Mouse (Mus musculus): Measurements from ENCODE around the gene Kcns3. TPM values are rescaled to one million over a fixed set of nuclear protein-coding genes. Genes with fewer than 3 reads are reported as not detected.
A peak's percentile ranks its signal among the peaks of the same experiment; 100 is the strongest.

Gene Kcns3
- total RNA-seq (2021), result 10 to 100 TPM; 13.5 to 13.8 TPM
- long read RNA-seq, transcript Kcns3-201 (3 exons, 2,933 nt), result major isoform, 15 of 21 reads
- long read RNA-seq, partial matches to known transcripts, result 0 of 21 reads
- long read RNA-seq, other reads (novel, unspliced or antisense), result 3 of 21 reads

DNA sequence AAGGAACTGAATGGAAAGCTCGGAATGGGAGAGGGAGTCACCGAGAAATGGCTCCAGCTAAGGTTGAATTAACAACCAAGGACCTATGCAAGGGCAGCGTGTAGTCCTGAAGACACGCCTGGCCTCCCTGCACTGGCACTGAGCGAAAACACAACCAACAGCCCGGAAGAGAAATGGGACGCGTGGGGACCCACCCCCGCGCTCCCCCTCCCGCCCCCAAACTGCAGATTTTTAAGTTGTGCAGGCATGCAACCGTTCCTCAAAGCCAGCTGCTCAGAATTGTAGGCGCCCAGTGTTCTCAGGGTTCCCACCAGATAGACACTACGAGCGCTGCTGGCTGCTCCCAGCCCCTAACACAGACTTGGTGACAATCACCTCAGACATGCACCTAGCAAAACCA lies at the start of gene Kcns3:
Kcns3 (minus strand) TSS at position 42 of the 400 bp plus-strand sequence.
- DNase-seq (ENCODE audit: low spot score in 2 of 2), result peak in 1 of 2 experiments; percentile 34

DNA sequence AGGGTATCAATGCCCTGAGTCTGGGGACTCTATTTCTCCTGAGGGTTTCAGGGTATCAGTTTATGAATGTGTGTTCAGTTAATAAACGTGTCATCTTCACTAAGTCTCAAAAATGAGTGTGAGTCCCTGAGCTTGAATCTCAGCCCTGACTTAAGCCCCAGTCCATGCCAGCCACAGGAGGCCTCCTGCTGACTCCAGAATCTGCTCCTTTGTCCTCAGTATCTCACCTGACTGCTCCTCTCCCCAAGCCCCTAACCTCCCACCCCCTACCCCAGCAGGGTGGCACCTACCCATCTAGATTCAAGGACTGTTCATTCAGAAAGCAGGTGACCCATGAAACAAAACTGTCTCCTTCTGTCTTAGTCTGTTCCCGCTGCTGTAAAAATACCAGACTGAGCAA lies 47.7 kb upstream of the Kcns3 start:
- DNase-seq (ENCODE audit: low spot score in 2 of 2), result no peak

DNA sequence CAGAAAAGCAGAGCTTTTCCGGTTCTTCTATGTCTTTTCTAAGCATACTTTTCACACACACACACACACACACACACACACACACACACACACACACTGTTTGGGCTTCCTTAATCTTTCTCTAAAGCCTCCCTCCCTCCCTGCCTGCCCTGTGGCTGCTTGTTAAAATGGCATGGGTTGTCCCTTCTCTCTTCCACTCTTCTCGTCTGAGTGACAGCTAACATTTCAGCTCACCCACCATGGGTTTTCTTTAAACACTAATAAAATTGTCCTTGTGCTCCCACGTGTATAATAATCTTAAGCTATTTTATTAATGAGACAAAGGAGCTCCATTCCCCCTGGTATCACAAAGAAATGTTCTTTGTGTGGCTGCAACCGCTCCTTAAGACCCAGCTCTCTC lies 47.2 kb upstream of the Kcns3 start:
- DNase-seq (ENCODE audit: low spot score in 2 of 2), result no peak

DNA sequence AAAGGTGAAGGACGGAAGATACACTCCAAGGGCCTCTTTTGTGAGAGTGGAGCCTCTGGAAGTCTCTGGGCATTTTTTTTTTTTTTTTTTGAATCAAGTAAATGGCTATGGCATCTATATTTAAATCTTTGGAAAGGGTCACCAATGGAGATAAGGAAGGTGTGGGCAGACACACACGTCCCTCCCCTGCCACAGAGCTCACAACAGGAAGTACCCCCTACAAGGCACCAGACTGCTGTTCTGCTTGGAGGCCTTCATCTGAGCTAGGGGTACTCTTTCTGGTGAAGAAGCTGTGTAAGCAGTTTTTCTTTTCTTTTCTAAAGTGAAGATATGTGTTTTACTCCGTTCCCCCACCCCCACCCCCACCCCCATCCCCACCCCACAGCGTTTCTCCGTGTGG lies 46.0 kb upstream of the Kcns3 start:
- DNase-seq (ENCODE audit: low spot score in 2 of 2), result no peak

DNA sequence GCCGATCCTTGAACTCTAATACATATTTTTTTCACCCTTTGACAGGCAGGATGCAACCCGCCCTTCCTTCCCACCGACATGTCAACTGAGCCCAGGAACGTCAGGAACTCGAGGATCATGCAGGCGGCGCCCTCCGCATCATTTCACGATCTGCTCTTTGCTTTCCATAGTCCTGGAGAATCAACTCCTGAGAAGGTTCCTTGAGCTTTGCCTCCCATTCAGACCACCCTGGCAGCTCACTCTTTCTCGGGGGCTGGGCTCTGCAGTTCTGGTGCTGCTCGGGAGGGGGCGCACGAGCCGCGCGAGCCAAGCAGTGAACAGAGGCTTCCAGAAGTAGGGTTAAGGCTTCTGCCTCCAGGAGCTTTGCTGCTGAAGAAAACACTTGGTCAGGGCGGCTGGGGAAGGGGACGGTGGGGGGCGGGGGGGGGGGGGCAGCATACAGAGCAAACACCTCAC lies 45.3 kb upstream of the Kcns3 start:
- DNase-seq (ENCODE audit: low spot score in 2 of 2), result peak; percentile 56 to 78

DNA sequence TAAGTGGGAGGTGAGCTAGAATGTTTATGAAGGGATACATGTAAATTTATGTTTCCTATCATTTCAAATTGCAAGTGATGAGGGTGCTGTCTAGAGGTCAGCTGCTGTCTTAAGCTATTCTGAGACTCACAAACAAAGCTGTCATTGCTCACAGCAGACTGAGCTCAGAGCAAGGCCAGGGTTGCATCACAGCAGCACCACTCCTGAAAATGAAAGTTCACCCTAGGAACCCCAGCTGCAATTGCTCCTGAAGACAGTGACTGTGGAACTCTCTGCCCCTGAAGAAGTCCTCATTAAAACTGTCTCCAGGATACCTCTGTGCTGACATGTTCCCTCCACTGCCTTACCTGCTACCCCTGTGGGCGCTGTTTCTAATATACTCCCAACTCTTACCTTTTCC lies 44.2 kb upstream of the Kcns3 start:
- DNase-seq (ENCODE audit: low spot score in 2 of 2), result no peak

DNA sequence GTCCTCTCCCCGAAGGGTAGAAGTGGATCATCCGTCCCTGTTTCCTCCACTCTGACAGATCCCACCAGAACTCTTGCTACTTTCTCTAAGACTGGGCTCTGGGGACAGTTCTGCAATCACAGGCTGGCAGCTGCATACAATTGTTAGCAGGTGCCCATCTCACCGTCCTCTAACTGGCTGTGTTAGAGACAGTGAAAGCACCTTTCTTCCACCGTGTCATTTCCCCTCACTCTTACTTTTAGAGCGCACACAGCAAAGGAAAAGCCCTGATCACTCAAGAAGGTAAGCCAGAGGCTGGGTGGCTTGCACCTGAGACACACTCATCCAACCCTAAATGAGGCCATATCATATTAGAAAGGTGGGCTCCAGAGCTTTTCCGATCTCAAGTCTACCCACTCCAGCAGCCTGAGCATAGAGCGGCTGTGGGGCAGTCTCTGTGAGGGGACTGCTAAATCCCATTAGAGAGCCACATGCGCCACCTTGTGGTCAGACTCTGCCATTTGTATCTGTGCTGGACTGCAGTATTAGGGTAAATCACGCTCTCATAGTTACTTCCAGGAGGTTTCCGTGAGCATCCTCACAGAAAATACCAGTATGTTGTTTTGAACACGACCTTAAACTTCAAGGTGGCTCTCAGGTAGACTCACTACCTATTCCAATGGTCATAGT lies 27.8 kb upstream of the Kcns3 start:
- peak; percentile 83 to 96 for DNase-seq (ENCODE audit: low spot score in 2 of 2)

DNA sequence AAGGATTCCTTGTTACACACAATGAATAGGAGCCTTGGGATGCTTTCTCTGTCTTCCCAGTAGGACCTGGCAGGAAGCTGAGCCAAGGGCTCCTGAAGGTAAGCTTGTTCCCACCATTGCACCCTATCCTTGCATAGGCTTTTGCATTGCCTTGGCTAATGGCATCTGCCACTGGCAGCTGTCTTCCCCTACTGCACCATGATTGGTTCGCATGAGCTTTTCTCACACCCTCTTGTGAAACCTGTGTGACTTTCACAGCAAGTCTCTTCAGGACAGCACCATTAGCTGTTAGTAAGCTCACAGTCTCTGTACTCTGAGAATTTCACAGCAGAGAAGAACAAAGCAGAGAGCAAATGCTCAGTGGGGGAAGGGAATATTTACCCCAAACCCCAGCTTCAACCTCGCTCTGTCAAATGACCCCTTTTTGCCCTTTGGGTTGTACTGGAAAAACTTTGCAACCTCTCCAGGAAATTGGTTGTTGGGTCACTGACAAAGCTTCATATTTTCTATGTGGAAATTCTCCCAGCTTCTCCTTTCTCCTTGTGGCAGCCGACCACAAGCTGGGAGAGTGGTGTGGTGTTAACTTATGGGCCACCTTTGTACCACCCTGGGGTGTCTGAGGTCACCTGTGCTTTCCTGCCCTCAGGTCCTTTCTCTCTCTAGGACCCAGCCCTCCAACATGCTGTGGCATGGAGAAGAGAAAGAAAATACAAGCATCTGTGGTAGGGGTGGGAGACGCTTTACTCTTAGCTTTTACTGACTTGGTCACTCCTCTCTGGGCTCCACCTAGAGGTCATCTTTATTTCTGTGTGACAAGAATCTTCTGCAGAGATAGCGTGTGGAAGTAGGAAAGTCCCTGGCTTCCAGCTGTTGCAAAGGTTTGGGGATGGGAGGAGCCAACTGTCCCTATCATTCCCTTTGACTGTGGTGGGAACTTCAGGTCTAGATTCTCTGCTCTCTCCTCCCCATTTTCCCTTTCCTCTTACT lies 26.8 kb upstream of the Kcns3 start:
- DNase-seq (ENCODE audit: low spot score in 2 of 2), result no peak

DNA sequence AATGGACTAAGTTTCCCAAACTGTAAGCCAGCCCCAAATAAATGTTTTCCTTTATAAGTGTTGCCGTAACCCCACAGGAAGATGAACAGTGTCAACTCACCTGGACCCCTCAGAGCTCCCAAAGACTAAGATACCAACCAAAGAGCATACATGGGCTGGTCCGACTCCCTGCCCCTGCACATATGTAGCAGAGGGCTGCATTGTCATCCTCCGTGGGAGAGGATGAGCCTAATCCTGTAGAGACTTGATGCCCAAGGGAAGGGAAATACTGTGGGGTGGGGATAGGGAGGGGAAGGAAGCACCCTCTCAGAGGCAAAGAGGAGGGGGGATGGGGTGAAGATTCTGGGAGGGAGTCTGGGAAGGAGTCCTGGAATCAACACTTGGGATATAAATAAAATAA lies 7.8 kb upstream of the Kcns3 start:
- DNase-seq (ENCODE audit: low spot score in 2 of 2), result no peak

DNA sequence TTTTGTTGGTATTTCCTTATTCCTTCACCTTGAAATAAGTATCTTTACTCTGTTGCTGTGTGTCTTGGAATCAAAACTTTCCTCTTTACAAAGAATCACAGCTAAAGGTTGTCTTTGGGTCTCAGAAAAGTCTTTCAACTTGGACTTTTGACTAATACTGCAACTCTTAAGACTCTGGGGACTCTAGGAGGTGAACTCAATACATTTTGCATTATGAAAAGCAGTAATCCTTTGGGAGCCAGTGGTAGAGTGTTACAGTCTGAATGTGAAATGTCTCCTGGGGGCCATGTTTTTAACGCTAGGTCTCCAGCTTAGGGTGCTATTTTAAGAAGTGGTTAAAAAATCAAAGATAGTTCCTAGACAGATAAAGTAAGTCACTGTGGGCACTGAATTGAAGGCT lies 4.3 kb upstream of the Kcns3 start:
- DNase-seq (ENCODE audit: low spot score in 2 of 2), result no peak

DNA sequence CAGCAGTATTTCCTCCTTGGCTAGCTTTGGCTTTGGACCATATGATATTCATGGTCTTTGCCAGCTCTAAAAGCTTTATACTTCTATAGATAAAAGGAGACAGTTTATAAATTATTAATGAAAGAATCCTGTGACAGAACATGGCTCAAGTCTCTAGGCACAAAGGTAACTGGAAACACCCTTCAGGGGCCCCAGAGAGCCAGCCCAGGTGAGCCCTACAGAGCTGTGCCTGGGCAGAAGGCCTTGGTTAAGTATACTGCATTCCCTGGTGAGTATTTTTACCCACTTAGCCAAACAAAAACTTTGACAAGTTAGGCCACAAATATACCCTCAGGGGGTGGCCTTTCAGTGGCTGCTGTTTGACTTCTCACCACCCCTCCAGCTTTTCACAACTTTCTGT lies 2.7 kb upstream of the Kcns3 start:
- no peak for DNase-seq (ENCODE audit: low spot score in 2 of 2)

DNA sequence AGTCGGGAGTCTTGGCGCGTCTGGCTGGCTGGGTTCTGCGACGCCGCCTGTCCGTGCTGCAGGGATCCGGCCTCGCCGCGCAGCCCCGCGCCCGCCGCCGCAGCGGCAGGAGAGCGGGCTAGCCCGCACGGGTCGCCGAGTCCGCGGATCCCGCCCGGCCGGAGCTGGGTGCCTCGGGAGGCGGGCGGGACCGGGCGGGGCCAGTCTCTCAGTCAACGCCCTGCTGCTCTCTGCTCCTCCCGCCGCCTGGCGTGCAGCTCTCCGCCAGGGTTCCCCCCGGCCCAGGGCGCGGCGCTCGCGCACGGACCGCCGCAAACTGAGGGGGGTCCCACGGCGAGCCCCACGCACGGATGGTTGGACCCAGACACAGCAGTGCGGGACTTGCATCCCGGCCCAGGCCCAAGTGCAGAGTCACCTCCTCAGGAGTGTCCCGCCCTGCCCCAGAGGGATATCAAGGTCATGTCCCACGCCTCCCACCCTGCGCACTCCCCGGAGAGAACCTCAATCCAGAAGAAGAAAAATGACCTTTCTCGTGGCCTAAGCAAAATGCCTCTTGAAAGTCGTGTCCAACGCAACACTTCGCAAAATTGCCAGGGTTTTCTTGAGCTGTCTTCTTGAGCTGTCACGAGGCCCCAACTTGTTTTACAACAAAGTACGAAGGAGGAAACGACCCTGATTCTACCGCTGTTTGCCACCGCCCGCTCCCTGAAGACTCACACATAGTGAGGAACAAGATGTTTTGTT lies 492 bp downstream of the Kcns3 start:
- peak; percentile 19 to 34 for DNase-seq (ENCODE audit: low spot score in 2 of 2)

DNA sequence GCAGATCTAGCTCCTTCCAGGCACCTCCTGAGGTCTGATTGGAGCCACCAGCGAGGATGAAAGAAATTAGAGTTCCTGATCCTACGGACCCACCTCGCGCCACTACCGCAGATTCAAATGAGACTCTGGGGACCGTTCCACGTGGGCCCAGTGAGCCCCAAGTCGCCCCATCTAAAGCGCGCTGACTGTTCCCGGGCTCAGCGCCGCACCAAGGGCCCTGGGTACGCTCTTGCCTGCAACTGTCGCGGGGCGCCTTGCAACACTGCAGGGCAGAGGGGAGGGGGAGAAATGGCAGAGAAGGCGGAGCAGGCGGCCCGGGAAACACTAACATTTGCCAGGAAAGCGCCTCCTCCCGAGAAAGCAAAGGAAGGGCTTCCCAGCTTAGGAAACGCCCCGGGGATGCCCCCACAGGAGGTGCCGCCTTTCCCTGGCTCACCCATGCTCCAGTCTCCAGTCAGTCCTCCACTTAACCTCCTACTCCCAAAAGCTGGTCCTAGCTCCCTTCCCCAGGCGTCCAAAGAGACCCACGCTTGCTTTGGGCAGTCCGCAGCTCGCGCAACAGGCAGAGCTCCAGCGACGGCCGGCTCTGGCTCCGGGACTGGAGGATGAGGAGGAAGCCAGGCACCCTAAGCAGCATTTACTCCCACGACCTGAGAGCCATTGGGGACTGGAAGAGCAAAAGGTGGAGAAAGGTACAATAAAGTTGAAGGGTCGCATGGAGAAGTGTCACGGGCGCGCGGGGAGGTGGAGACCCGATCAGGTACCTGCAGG lies 1.2 kb downstream of the Kcns3 start:
- DNase-seq (ENCODE audit: low spot score in 2 of 2), result peak; percentile 59 to 70

DNA sequence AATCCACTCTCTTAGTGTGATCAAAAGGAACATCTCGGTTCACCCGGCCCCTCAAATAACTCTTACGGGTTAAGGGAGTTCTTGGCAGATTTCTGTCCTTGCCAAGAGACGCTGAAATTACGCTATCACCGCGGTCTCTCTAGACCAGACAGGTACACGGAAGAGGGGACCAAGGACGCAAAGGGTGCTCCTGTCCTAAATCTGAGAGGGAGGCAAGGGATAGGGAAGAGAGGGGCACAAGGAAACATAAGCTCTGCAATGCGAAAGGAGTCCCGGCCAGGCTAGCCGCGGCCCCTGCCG lies 1.8 kb downstream of the Kcns3 start:
- no peak for DNase-seq (ENCODE audit: low spot score in 2 of 2)

DNA sequence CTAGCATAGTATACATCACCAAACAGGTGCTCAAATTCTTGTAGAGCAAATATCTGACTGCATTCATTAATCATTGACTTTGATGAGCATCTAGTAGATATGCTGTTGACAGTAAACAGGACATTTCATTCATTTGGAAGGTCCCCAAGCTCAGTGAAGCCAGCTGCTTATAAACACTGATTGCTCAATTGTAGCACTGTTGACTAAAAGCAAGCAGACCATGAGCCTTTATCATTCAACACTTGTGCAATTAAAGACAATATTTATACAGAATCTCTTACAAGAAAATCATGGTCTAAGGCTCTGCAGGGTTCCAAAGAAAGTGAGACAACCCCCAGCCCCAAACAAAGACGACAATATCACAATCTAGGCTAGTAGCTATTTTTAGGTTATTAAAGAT lies 6.0 kb downstream of the Kcns3 start:
- DNase-seq (ENCODE audit: low spot score in 2 of 2), result no peak

DNA sequence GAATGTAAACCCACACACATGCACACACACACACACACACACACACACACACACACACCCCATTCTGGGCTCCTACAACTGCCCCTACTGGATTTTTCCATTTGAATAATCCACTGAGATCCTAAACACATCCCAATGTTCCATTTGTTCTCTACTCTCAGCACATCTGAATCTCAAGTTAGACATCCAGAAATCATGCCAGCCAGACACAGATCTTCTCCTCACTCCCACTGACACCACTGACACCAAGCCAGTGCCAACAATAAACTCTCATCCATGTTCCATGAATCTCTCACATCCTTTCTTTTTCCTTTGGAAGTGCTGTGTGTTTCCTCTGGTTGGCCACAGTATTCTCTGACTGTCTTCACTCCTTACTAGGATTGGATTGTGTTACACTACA lies 18.4 kb downstream of the Kcns3 start:
- DNase-seq (ENCODE audit: low spot score in 2 of 2), result no peak

DNA sequence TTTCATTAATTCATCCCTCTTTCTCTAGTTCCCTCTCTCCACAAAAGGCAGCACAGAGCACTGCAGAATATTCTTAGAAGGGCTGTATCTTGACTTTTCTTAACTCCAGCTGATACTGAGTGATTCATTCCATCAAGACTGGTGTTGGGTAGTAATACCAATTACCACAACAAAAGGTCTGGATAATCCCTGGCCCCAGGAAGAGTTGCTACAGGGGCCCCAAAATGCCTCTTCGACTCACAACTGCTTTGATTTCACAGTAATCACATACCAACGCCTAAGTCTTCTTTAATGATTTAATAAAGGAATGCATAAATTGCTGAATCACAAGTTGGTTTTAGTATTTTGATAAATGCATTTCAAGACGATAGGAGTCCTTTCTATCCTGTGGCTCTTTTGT lies 21.7 kb downstream of the Kcns3 start:
- DNase-seq (ENCODE audit: low spot score in 2 of 2), result no peak

DNA sequence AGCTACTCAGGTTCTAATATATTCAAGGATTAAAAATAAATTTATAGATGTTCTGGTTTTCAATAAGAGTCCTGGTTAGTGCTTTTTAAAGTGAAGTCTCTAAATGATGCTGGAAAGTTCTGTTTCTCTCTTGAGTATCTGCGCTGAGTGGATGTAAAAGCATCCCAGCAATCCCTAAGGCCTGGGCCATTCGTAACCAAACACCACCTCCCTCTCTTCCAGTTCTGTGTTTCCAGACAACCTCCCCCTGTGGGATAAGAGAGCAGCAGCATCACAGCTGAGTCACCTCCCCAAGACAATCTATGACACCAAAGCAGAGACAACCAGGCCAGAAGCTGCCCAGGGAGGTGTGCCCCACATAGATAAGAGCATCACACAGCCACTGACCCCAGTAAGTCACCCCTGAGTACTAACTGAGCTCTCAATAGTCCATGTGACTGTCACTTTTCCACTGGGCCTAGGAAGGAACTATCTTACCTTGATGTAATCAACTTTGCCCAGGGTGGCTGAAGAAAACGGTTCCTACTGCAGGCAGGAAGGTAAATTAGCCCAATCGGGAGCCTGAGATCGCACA lies 24.6 kb downstream of the Kcns3 start:
- DNase-seq (ENCODE audit: low spot score in 2 of 2), result no peak

DNA sequence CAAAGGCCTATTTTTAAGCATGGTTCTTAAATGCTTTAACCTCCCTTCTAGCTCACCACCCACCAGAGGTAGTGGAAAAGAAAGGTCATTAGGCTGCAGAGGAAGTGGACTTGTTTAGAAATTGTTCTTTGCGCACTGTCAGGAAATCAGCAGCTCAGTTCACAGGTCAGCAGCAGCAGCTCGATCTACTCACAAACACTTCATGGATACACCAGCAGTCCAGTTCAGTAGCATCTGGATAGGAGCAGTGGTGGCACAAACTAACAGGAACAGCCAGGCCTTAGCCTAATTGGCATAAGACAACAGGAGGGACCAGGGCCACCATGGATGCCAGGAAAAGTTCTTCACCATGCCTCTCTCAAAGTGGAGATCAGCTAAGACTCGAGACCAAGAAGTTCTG lies 49.3 kb downstream of the Kcns3 start:
- no peak for DNase-seq (ENCODE audit: low spot score in 2 of 2)

DNA sequence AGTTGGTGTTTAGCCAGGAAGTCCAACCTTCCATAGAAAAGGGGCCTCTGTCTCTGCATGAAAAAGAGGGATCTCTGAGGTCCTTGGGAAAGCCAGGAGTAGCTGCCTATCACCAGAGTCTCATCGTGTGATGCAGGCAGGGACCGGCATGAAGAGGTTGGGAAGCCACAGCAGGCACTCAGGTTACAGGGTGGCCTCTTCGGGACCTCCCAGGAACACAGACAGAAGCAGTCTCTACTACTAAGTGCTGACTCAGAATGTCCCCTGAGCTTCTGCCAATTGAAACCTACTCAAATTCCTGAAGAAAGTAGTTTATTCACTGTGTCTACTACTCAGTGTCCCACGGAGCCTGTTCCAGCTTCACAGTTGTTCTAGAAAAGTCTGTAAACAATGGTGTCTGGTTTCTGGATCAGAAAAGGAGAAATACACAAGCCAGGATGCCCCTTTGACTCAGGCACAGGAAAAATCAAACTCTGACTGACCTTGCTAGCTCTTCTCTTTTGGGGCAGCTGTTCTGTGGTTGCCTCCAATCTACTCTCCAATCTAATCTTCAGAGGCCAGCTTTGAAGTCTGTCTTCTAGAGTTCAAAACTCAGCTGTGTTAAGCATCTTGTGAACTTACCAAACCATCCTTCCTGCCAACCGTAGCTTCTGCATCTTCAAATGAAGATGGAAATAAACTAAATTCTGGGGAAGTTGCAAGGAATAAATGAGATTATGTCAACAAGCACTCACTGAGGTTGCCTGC lies 62.1 kb downstream of the Kcns3 start:
- DNase-seq (ENCODE audit: low spot score in 2 of 2), result no peak

All from layer of hippocampus, adult 18-20 months (tissue).